Mouse (Mus musculus) ES-E14 (cell line): ENCODE results near the gene Nav2.

Source experiments
- CHD2 ChIP-seq: IDR thresholded peaks from 2 replicates; pipeline ENCODE4 v1.6.1; 2014; ENCODE audit warnings: mild to moderate bottlenecking, low read depth, low read length, inconsistent platforms
- HCFC1 ChIP-seq: IDR thresholded peaks from 2 replicates; pipeline ENCODE4 v1.6.1; 2012; ENCODE audit warnings: low read length, inconsistent platforms, borderline replicate concordance; ENCODE audit not compliant: insufficient read depth
- MAFK ChIP-seq: IDR thresholded peaks from 2 replicates; pipeline ENCODE4 v1.6.1; 2014; ENCODE audit warnings: mild to moderate bottlenecking, low read depth, low read length, inconsistent platforms; ENCODE audit not compliant: insufficient read depth
- ZC3H11A ChIP-seq: IDR thresholded peaks from 2 replicates; pipeline ENCODE4 v1.6.1; 2012; ENCODE audit warnings: low read depth, mild to moderate bottlenecking, inconsistent platforms, low read length, borderline replicate concordance
- ZNF384 ChIP-seq: IDR thresholded peaks from 2 replicates; pipeline ENCODE4 v1.6.1; 2012; ENCODE audit warnings: low read depth, low read length, inconsistent platforms

- TF ChIP-seq MAFK (no peak), HCFC1 (no peak), ZNF384 (no peak), CHD2 (no peak), ZC3H11A (no peak)
Observed at GRCm38 (mm10) chr7:49478886-49479285, 570.4 kb downstream of the Nav2 start.
